Mouse (Mus musculus): ENCODE results near the gene Exoc3l4. TPM values are rescaled to one million over a fixed set of nuclear protein-coding genes. Genes with fewer than 3 reads are reported as not detected.

Gene Exoc3l4
- total and polyA plus RNA-seq, 3 experiments = 0.04 to 0.17 TPM; not detected in 1

DNA sequence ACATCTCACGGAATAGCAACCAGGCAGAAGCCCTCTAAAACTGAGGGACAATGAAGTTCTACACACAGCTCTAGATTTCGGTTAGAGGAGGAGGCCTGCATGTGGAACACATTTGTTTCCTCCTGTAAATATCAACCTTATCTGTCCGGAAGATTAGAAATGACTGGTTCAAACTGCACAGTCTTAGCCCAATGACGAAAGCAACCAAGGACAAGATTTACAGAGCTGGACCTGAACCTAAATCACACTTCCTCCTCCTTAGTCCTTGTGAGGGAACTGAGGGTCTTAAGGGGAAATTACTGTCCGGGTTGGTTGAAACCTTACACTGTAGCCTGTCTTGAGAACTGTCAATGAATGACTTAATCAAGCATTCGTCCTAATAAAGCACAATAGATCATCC, 40.8 kb upstream of the Exoc3l4 start:
- no peak for TF ChIP-seq MAX (IDR thresholded peaks at IDR 0.05; ENCODE audit: low read length)
- TF ChIP-seq TAL1 (IDR thresholded peaks at IDR 0.05; ENCODE audit: low read length) = no peak
- no peak for TF ChIP-seq BHLHE40 (IDR thresholded peaks at IDR 0.05; ENCODE audit: borderline replicate concordance, low read depth, low read length)
- no peak for TF ChIP-seq USF2 (IDR thresholded peaks at IDR 0.05; ENCODE audit: borderline replicate concordance in 1 of 2, insufficient read depth in 1 of 2, low read depth in 1 of 2, low read length in 2 of 2)
- no peak for TF ChIP-seq CTCF (IDR thresholded peaks at IDR 0.05 in 2 of 3, conservative IDR thresholded peaks at IDR 0.05 in 1 of 3; ENCODE audit: control insufficient read depth in 1 of 3, insufficient read depth in 1 of 3, low read depth in 2 of 3, low read length in 3 of 3, poor library complexity in 1 of 3, severe bottlenecking in 1 of 3)
- no peak for TF ChIP-seq CHD2 (IDR thresholded peaks at IDR 0.05; ENCODE audit: low read length)
- TF ChIP-seq SMC3 (IDR thresholded peaks at IDR 0.05; ENCODE audit: low read depth, low read length) = no peak
- no peak for TF ChIP-seq NRF1 (IDR thresholded peaks at IDR 0.05; ENCODE audit: insufficient read depth, low read depth, low read length, poor library complexity, severe bottlenecking)
- no peak for TF ChIP-seq MAZ (IDR thresholded peaks at IDR 0.05; ENCODE audit: low read depth, low read length)
- H3K79me2 ChIP-seq (ENCODE audit: control insufficient read depth, insufficient read depth, low read length, poor library complexity) = no peaks in the 10 kb centered on the region
- no peak overlapping the region for H3K4me3 ChIP-seq (ENCODE audit: control insufficient read depth in 1 of 2, insufficient read depth in 1 of 2, low read depth in 2 of 2, low read length in 2 of 2)
- no peak overlapping the region for H3K9ac ChIP-seq (ENCODE audit: control insufficient read depth, low read depth, low read length, poor library complexity, severe bottlenecking)
- H3K36me3 ChIP-seq (ENCODE audit: control insufficient read depth in 1 of 2, insufficient read depth in 2 of 2, low read length in 2 of 2) = no peaks in the 10 kb centered on the region
- no peaks in the 10 kb centered on the region for H3K4me1 ChIP-seq (ENCODE audit: control insufficient read depth in 1 of 2, insufficient read depth in 2 of 2, low read length in 2 of 2)
- no peak overlapping the region for H3K27ac ChIP-seq (ENCODE audit: control insufficient read depth, low read depth, low read length)
- peaks cover 3 to 5% of the 10 kb centered on the region in 2 experiments; a peak in 3 of 4 replicates for H3K27me3 ChIP-seq (ENCODE audit: control insufficient read depth in 1 of 2, insufficient read depth in 2 of 2, low read length in 2 of 2)
- no peak for DNase-seq (ENCODE audit: low read depth, low spot score)
- no peaks in the 10 kb centered on the region for H3K9me3 ChIP-seq (replicated peaks; ENCODE audit: insufficient read depth, low read length)

DNA sequence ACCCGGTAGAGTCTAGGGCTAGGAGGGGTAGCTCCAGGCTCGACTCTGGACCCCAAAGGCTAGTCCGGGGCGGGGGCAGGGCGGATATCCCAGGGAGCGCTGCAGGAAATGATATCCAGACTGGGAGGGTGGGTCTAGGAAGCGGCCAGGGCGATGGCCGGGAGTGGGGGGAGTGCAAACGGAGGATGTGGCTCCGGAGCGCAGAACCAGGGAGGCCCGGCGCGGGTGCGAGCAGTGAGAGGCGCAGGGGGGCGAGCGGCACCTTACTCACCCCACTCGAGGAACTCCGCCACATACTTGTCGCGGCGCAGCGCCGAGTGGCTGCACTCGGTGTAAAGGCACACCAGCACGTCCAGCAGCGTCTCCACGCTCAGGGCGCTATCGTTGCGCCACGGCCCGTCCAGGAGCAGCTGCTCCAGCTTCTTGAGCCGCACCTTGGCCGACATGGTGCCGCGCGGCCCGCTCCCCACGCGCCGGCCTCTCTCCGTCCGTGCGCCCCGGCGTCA, 39.9 kb upstream of the Exoc3l4 start:
- no peaks in the 10 kb centered on the region for H3K36me3 ChIP-seq (ENCODE audit: control insufficient read depth in 1 of 2, insufficient read depth in 2 of 2, low read length in 2 of 2)
- H3K27me3 ChIP-seq (ENCODE audit: control insufficient read depth in 1 of 2, insufficient read depth in 2 of 2, low read length in 2 of 2) = peaks cover 0 to 2% of the 10 kb centered on the region in 2 experiments; a peak in 3 of 4 replicates
- no peaks in the 10 kb centered on the region for H3K79me2 ChIP-seq (ENCODE audit: control insufficient read depth, insufficient read depth, low read length, poor library complexity)
- H3K27ac ChIP-seq (ENCODE audit: control insufficient read depth, low read depth, low read length) = no peak overlapping the region
- H3K9me3 ChIP-seq (replicated peaks; ENCODE audit: insufficient read depth, low read length) = no peaks in the 10 kb centered on the region
- no peak for DNase-seq (ENCODE audit: low read depth, low spot score)
- H3K4me3 ChIP-seq (ENCODE audit: control insufficient read depth in 1 of 2, insufficient read depth in 1 of 2, low read depth in 2 of 2, low read length in 2 of 2) = no peak overlapping the region
- H3K9ac ChIP-seq (ENCODE audit: control insufficient read depth, low read depth, low read length, poor library complexity, severe bottlenecking) = no peak overlapping the region
- H3K4me1 ChIP-seq (ENCODE audit: control insufficient read depth in 1 of 2, insufficient read depth in 2 of 2, low read length in 2 of 2) = no peaks in the 10 kb centered on the region
- no peak for TF ChIP-seq E2F4 (IDR thresholded peaks at IDR 0.05; ENCODE audit: borderline replicate concordance, low read depth, low read length)
- no peak for TF ChIP-seq ZC3H11A (IDR thresholded peaks at IDR 0.05; ENCODE audit: low read depth, low read length)
- no peak for TF ChIP-seq MEF2A (IDR thresholded peaks at IDR 0.05; ENCODE audit: extremely low read depth, insufficient replicate concordance, low read depth, low read length, poor library complexity, severe bottlenecking)
- TF ChIP-seq HCFC1 (IDR thresholded peaks at IDR 0.05; ENCODE audit: low read depth, low read length) = no peak
- no peak for TF ChIP-seq USF1 (IDR thresholded peaks at IDR 0.05; ENCODE audit: low read depth, low read length)
- TF ChIP-seq CHD2 (IDR thresholded peaks at IDR 0.05; ENCODE audit: low read length) = no peak
- no peak for TF ChIP-seq SIN3A (IDR thresholded peaks at IDR 0.05; ENCODE audit: low read length)
- no peak for TF ChIP-seq CTCF (IDR thresholded peaks at IDR 0.05 in 2 of 3, conservative IDR thresholded peaks at IDR 0.05 in 1 of 3; ENCODE audit: control insufficient read depth in 1 of 3, insufficient read depth in 1 of 3, low read depth in 2 of 3, low read length in 3 of 3, poor library complexity in 1 of 3, severe bottlenecking in 1 of 3)
- no peak for TF ChIP-seq KAT2A (conservative IDR thresholded peaks at IDR 0.05; ENCODE audit: low read depth, low read length)
- no peak for TF ChIP-seq POLR2A (IDR thresholded peaks at IDR 0.05; ENCODE audit: control insufficient read depth in 1 of 2, insufficient read depth in 1 of 2, low read depth in 1 of 2, low read length in 2 of 2, poor library complexity in 1 of 2)
- no peak for TF ChIP-seq ZNF384 (IDR thresholded peaks at IDR 0.05; ENCODE audit: low read depth, low read length)
- TF ChIP-seq ETS1 (IDR thresholded peaks at IDR 0.05; ENCODE audit: low read depth, low read length) = no peak
- no peak for TF ChIP-seq MYB (IDR thresholded peaks at IDR 0.05; ENCODE audit: low read depth, low read length)
- TF ChIP-seq POLR2AphosphoS5 (IDR thresholded peaks at IDR 0.05; ENCODE audit: borderline replicate concordance, low read depth, low read length) = no peak
- no peak for TF ChIP-seq GATA1 (IDR thresholded peaks at IDR 0.05; ENCODE audit: low read depth, low read length)
- no peak for TF ChIP-seq RAD21 (IDR thresholded peaks at IDR 0.05; ENCODE audit: low read depth, low read length)
- TF ChIP-seq MAZ (IDR thresholded peaks at IDR 0.05; ENCODE audit: low read depth, low read length) = no peak
- TF ChIP-seq NRF1 (IDR thresholded peaks at IDR 0.05; ENCODE audit: insufficient read depth, low read depth, low read length, poor library complexity, severe bottlenecking) = no peak
